Mouse (Mus musculus) limb, embryonic 13.5 days (tissue): Measurements from ENCODE around the gene Phf24. TPM values are rescaled to one million over a fixed set of nuclear protein-coding genes. Genes with fewer than 3 reads are reported as not detected.

Source experiments
- ATAC-seq: fragments of 200-750 bp; cut with Nextera tagmentation; 2 replicates; pipeline ENCODE4 v1.8.0; 2017; ENCODE audit warnings: low read depth, moderate number of reproducible peaks, moderate TSS enrichment; ENCODE audit not compliant: low FRiP score
- H3K27ac ChIP-seq: fragments of 300-500 bp; sonication (generic); 2 replicates; pipeline ENCODE4 v1.5.1; 2015; ENCODE audit warnings: inconsistent platforms, mild to moderate bottlenecking, moderate library complexity
- H3K27me3 ChIP-seq: fragments of 300-500 bp; sonication (generic); 2 replicates; pipeline ENCODE4 v1.6.1; 2015; ENCODE audit warnings: mild to moderate bottlenecking, inconsistent platforms
- H3K36me3 ChIP-seq: fragments of 300-500 bp; sonication (generic); 2 replicates; pipeline ENCODE4 v1.6.1; 2015; ENCODE audit warnings: inconsistent platforms, mild to moderate bottlenecking, moderate library complexity
- H3K4me1 ChIP-seq: fragments of 300-500 bp; sonication (generic); 2 replicates; pipeline ENCODE4 v1.6.1; 2015; ENCODE audit warnings: inconsistent platforms
- H3K4me2 ChIP-seq: fragments of 300-500 bp; sonication (generic); replicated peaks from 2 replicates; pipeline ENCODE4 v1.6.1; 2015; ENCODE audit warnings: inconsistent platforms, mild to moderate bottlenecking, moderate library complexity
- H3K4me3 ChIP-seq: fragments of 300-500 bp; sonication (generic); 2 replicates; pipeline ENCODE4 v1.5.1; 2015; ENCODE audit warnings: moderate library complexity, mild to moderate bottlenecking, inconsistent platforms
- H3K9ac ChIP-seq: fragments of 300-500 bp; sonication (generic); 2 replicates; pipeline ENCODE4 v1.6.1; 2015; ENCODE audit warnings: mild to moderate bottlenecking, inconsistent platforms
- H3K9me3 ChIP-seq: fragments of 300-500 bp; sonication (generic); 2 replicates; pipeline ENCODE4 v1.6.1; 2016; ENCODE audit warnings: inconsistent platforms
- WGBS: fragments of 180-500 bp; shearing (Covaris S2); methylation state at CpG from one replicate; pipeline ENCODE4 v1.1.7; 2015; 5-methylcytosine and 5-hydroxymethylcytosine counted together
- polyA plus RNA-seq: library from polyadenylated mRNA; unstranded; fragments of >200 nt; fragmentation: Nextera tagmentation; extraction: Ambion mirVana; gene quantifications from 2 replicates; pipeline ENCODE4 v1.2.1, GENCODE M21; 2015

Phf24 gene
- polyA plus RNA-seq, 1 experiment from 2014 or later, result 0.94 TPM

DNA sequence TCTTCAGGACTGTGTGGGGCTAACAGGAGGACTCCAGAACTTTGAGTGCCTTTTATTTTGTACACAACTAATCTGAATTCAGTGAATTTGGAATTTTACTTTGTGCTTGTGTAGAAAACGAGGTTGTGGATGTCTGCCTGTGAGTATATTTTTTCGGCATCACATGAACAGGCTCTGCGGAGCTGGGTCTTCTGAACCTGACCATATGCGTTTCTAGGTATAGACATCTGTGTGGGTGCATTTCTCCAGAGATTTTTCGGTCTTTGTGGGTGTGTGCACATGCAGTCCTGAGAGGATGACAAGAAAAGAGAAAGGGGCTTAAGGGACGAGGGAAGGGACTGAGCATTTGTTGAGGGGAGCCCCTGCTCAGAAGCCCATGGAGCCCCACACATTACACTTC is 29.5 kb upstream of the Phf24 start:
- 90% methylated on average over 6 of the region's 6 CpGs for WGBS
- no peak overlapping the region for H3K4me3 ChIP-seq
- no peaks in the 10 kb centered on the region for H3K9me3 ChIP-seq
- no peak overlapping the region for H3K9ac ChIP-seq
- H3K36me3 ChIP-seq, result no peaks in the 10 kb centered on the region
- no peak overlapping the region for H3K27ac ChIP-seq
- no peak for ATAC-seq
- H3K4me1 ChIP-seq, result no peaks in the 10 kb centered on the region
- H3K4me2 ChIP-seq, result no peak overlapping the region
- H3K27me3 ChIP-seq, result no peaks in the 10 kb centered on the region

DNA sequence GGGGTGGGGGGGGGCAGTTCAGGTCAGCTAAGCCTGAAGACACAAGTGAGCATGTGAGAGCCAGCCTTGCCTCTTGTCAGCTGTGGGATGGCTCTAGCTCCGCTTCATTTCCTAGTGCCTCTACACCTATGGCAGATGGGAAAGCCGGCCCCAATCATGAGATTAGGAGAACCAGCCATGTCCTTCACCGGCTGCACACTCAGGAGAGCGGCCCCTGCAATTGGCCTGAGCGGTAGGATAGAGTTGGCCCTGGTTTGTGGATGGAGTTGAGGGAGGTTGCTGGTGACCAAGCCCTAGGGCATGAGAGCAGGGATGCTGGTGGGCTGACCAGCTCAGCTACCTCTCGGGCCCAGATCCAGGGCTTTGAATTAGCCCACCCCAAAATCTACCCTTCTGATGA is 27.7 kb upstream of the Phf24 start:
- 91% methylated on average over 6 of the region's 6 CpGs for whole genome bisulfite sequencing

DNA sequence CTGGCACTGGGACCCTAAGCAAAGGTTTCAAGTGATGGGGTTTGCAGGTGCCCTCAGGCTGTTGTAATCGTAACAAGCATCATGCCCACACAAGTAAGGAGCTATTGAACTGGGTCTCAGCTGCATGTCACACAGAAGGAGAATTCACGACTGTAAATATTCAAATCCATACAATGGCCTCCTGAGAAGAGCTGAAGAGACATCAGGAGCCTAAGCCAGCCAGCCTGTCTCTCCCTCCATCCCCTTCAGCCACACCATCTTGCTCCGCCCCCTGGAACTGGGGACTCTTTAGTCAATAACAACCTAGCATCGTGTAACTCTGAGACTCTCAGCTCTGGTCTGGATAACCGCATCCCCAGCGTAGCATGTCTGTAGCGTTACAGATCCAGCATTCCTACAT is 25.3 kb upstream of the Phf24 start:
- H3K9me3 ChIP-seq, result no peaks in the 10 kb centered on the region
- H3K36me3 ChIP-seq, result no peaks in the 10 kb centered on the region
- H3K27me3 ChIP-seq, result no peaks in the 10 kb centered on the region
- H3K4me3 ChIP-seq, result no peak overlapping the region
- H3K9ac ChIP-seq, result no peak overlapping the region
- no peak overlapping the region for H3K27ac ChIP-seq
- no peaks in the 10 kb centered on the region for H3K4me1 ChIP-seq
- ATAC-seq, result no peak
- H3K4me2 ChIP-seq, result no peak overlapping the region
- WGBS, result 59% methylated on average over 7 of the region's 7 CpGs

More for the DNA sequence above, 27.7 kb upstream of the Phf24 start:
- Histone ChIP-seq H3K4me1 (no peaks in the 10 kb centered on the region), H3K4me2 (no peak overlapping the region), H3K4me3 (no peak overlapping the region), H3K36me3 (no peaks in the 10 kb centered on the region), H3K9me3 (no peaks in the 10 kb centered on the region), H3K27me3 (no peaks in the 10 kb centered on the region), H3K9ac (no peak overlapping the region), H3K27ac (no peak overlapping the region)
- ATAC-seq, result no peak

DNA sequence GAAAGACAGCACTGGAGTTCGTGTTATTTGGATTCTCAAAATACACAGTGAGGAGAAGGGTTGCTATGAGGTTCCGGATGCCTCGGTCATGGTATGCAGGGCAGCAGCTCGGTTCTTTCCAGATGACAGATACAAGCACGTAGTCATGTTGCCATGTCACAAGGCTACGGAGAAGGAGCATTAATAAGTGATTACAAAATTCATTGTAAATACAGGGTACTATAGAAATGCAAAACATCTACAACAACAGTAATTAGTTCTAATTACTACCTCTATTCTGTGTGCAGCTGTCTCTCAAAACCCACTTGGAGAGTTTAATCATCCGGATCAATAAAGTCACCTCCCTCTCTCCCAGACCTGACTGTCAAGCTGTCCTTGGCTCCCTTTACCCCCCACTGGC is 21.3 kb upstream of the Phf24 start:
- WGBS, result 86% methylated on average over 7 of the region's 7 CpGs

DNA sequence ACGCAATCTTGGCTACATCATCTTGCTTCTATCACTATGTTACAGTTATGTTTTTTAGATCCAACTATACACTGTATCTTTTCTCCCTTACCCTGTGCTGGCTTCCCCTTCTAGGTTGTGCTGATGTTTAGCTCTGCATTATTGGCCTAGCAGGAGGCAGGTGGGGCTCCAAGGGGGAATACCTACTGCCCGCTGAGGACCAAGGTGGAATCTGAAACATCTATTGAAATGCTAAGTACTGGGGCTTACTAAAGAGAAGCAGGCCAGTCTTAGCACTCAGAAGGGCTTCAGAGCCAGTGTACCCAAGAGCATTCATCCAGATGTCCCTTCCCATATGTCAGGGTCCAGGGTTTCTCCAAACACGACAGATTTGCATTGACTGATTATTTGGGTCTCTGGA is 17.5 kb upstream of the Phf24 start:
- no peak for ATAC-seq
- Histone ChIP-seq H3K9me3 (no peaks in the 10 kb centered on the region), H3K9ac (no peak overlapping the region), H3K4me3 (no peak overlapping the region), H3K27ac (no peak overlapping the region), H3K4me1 (no peaks in the 10 kb centered on the region), H3K27me3 (no peaks in the 10 kb centered on the region; the same call in 1 of the 2 replicates), H3K36me3 (no peaks in the 10 kb centered on the region), H3K4me2 (no peak overlapping the region)
- 37% methylated on average over 3 of the region's 3 CpGs for WGBS

More for the DNA sequence above, 21.3 kb upstream of the Phf24 start:
- H3K9ac ChIP-seq, result no peak overlapping the region
- no peaks in the 10 kb centered on the region for H3K4me1 ChIP-seq
- ATAC-seq, result no peak
- no peak overlapping the region for H3K27ac ChIP-seq
- no peaks in the 10 kb centered on the region for H3K27me3 ChIP-seq
- no peaks in the 10 kb centered on the region for H3K36me3 ChIP-seq
- H3K9me3 ChIP-seq, result no peaks in the 10 kb centered on the region
- H3K4me3 ChIP-seq, result no peak overlapping the region
- H3K4me2 ChIP-seq, result no peak overlapping the region

DNA sequence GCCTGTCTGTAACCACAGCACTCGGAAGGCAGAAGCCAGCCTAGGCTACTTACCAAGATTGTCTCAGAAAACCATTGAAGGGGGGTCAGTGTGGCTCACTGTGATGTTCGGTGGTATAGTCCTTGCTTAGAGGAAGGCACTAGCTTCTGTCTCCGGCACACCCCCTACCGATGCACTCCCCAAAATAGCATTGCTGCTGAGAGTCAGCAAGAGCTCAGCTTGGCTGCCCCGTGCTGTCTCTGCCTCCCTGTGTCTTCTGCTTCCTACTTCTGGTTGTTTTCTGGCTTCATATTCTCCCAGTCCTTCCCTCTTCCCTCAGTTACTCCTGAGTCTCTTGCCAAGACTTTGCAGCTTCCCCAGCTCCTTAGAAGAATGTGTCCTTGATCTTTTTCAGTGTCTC is 15.6 kb upstream of the Phf24 start:
- Histone ChIP-seq H3K9ac (no peak overlapping the region), H3K27ac (no peak overlapping the region), H3K36me3 (no peaks in the 10 kb centered on the region), H3K4me1 (no peaks in the 10 kb centered on the region), H3K27me3 (peaks cover 3% of the 10 kb centered on the region; the same call in 1 of the 2 replicates), H3K4me2 (no peak overlapping the region), H3K9me3 (no peaks in the 10 kb centered on the region), H3K4me3 (no peak overlapping the region)
- 65% methylated on average over 5 of the region's 5 CpGs for WGBS
- ATAC-seq, result no peak

DNA sequence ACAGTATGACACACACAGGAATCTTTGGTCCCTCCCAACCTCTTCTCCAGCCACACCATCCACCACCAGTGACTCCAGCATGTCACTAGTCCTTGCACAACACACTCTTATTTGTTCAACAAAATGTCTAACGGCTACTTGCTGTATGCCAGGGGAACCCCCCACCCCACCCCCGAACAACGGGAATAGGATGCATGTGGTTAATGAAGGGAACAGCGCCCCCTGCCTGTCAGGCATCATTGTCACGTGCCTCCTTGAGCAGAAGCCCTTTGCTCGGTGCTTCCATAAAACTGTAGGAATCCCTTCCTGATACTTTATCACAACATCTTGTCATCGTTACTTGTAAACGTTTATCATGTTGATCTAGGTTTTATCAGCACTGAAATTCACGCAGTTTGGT is 14.3 kb upstream of the Phf24 start:
- Histone ChIP-seq H3K27me3 (peaks cover 3% of the 10 kb centered on the region; the same call in 1 of the 2 replicates), H3K4me3 (no peak overlapping the region), H3K27ac (no peak overlapping the region), H3K36me3 (no peaks in the 10 kb centered on the region), H3K9ac (no peak overlapping the region), H3K4me2 (no peak overlapping the region), H3K9me3 (no peaks in the 10 kb centered on the region), H3K4me1 (no peaks in the 10 kb centered on the region)
- no peak for ATAC-seq
- WGBS, result 56% methylated on average over 9 of the region's 9 CpGs

DNA sequence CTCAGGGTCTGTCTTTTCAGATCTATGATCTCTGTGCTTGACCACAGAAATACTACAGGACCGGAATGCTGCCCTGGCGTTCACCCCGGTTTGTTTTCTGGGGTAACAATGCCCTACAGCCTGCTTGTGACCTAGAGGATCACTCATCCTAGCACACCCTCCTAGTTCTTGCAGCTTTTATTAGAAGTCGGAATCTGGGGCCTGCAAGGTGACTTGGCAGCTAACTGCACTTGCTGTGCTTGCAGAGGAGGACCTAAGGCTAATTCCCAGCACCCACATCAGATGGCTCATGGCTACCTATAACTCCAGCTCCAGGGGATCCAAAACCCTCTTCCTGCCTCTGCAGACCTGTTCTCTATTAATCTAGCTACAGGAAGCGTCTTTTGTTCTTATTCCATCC is 13.7 kb upstream of the Phf24 start:
- Histone ChIP-seq H3K4me3 (no peak overlapping the region), H3K4me2 (no peak overlapping the region), H3K36me3 (no peaks in the 10 kb centered on the region), H3K9ac (no peak overlapping the region), H3K4me1 (no peaks in the 10 kb centered on the region), H3K9me3 (no peaks in the 10 kb centered on the region), H3K27ac (no peak overlapping the region), H3K27me3 (peaks cover 3% of the 10 kb centered on the region; the same call in 1 of the 2 replicates)
- ATAC-seq, result no peak
- 89% methylated on average over 5 of the region's 5 CpGs for WGBS

DNA sequence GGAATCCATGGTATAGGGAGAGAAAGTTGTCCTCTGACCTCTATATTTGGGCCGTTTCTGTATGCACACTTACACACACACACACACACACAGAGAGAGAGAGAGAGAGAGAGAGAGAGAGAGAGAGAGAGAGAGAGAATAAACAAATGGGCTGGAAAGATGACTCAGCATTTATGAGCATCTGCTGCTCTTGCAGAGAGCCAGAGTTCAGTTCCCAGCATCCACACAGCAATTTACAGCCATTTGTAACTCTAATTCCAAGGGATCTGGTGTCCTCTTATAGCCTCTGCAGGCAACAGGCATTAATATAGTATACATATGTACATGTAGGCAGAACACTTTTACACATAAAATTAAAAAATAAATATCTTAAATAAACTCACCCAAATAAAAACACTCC is 12.5 kb upstream of the Phf24 start:
- H3K27me3 ChIP-seq, result peaks cover 3% of the 10 kb centered on the region; the same call in 1 of the 2 replicates
- no peak for ATAC-seq
- H3K36me3 ChIP-seq, result no peaks in the 10 kb centered on the region
- 88% methylated on average over 1 of the region's 1 CpGs for WGBS
- no peak overlapping the region for H3K4me2 ChIP-seq
- no peaks in the 10 kb centered on the region for H3K4me1 ChIP-seq
- H3K9me3 ChIP-seq, result no peaks in the 10 kb centered on the region
- H3K9ac ChIP-seq, result no peak overlapping the region
- no peak overlapping the region for H3K27ac ChIP-seq
- no peak overlapping the region for H3K4me3 ChIP-seq

DNA sequence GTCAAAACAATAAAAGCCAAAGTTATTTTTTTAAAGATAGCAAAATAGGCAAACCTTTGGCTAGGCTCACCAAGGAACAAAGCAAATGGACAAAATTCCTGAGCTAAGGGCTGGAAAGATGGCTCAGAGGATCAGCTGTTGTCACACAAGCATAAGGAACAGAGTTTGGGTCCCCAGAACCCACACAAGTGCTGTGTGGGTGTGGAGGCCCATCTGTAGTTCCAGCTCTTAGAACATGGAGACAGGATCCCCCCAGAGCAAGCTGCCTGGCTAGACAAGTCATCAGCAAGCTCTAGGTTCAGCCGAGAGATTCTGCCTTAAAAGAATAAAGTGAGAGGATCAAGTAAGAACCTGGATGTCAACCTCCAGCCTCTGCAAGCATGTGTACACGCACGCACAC is 11.9 kb upstream of the Phf24 start:
- Histone ChIP-seq H3K4me1 (no peaks in the 10 kb centered on the region), H3K9me3 (no peaks in the 10 kb centered on the region), H3K9ac (no peak overlapping the region), H3K4me3 (no peak overlapping the region), H3K27me3 (peaks cover 3% of the 10 kb centered on the region; the same call in 1 of the 2 replicates), H3K36me3 (no peaks in the 10 kb centered on the region), H3K27ac (no peak overlapping the region), H3K4me2 (no peak overlapping the region)
- WGBS, result 91% methylated on average over 3 of the region's 3 CpGs
- ATAC-seq, result no peak

DNA sequence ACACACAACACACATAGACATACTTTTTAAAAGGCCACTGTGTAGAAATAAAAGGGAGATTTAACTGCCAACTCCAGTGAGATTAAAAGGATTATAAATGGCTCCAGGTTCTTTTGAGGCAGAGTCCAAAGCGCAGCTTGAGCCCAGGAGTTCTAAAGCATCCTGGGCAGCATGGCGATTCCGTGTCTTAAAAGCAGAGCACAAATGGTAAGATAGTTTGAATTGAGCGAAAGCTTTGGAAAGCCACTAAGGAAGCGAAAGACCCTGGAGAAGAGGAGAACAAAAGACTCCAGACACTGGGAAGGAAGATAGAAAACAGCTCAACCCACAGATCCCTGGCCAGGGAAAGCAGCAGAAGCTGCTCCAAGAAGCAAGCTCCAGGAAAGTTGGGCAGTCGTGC is 11.5 kb upstream of the Phf24 start:
- WGBS, result 81% methylated on average over 6 of the region's 6 CpGs

DNA sequence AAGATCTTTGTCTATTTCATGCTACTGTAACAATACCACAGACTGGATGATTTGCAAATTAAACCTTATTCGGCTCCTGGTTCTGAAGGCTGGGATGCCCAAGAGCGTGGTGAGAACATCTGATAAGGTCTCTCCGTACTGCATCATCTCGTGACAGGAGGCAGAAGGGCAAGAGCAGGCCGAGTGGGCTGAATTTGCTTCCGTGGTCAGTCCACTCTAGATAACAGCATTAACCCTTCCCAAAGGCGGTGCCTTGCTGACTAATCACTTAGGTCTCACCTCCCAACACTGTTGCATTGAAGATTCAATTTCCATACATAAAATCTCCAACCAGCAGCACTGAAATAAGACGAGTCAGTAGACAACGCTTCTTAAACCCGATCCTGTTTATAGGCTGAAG is 3.1 kb upstream of the Phf24 start:
- Histone ChIP-seq H3K27ac (no peak overlapping the region), H3K9ac (no peak overlapping the region), H3K27me3 (peaks cover 64% of the 10 kb centered on the region), H3K4me1 (0 out of 2 replicates have a peak, but pooled peaks cover 4% of the 10 kb centered on the region), H3K9me3 (no peaks in the 10 kb centered on the region), H3K4me3 (no peak overlapping the region), H3K4me2 (no peak overlapping the region), H3K36me3 (no peaks in the 10 kb centered on the region)
- ATAC-seq, result no peak
- 54% methylated on average over 10 of the region's 10 CpGs for WGBS

More for the DNA sequence above, 11.5 kb upstream of the Phf24 start:
- peaks cover 3% of the 10 kb centered on the region; the same call in 1 of the 2 replicates for H3K27me3 ChIP-seq
- no peaks in the 10 kb centered on the region for H3K9me3 ChIP-seq
- no peak overlapping the region for H3K27ac ChIP-seq
- no peak overlapping the region for H3K9ac ChIP-seq
- no peaks in the 10 kb centered on the region for H3K4me1 ChIP-seq
- H3K4me3 ChIP-seq, result no peak overlapping the region
- H3K4me2 ChIP-seq, result no peak overlapping the region
- ATAC-seq, result no peak
- no peaks in the 10 kb centered on the region for H3K36me3 ChIP-seq

DNA sequence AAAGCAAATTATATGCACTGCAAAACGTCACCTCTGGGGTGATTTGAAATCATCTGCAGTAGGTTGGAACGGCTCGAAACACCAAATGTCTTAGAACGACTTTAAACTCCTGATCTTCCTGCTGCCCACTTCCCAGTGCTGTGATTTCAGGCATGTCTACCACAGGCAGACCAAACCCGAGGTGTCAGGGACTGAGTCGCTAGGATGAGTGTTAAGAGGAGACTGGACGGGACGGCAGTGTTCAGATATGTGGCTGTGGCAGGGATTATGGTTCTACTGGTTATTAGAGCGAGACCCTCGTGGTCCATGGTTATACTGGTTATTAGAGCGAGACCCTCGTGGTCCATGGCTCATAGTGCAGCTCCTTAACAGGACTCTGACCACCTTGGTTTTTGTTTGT is 1.1 kb upstream of the Phf24 start:
- peaks cover 79% of the 10 kb centered on the region for H3K27me3 ChIP-seq
- no peaks in the 10 kb centered on the region for H3K36me3 ChIP-seq
- H3K4me3 ChIP-seq, result no peak overlapping the region
- H3K9me3 ChIP-seq, result no peaks in the 10 kb centered on the region
- 80% methylated on average over 12 of the region's 12 CpGs for WGBS
- no peak overlapping the region for H3K9ac ChIP-seq
- no peak overlapping the region for H3K4me2 ChIP-seq
- 0 out of 2 replicates have a peak, but pooled peaks cover 4% of the 10 kb centered on the region for H3K4me1 ChIP-seq
- H3K27ac ChIP-seq, result no peak overlapping the region
- no peak for ATAC-seq
